Mouse (Mus musculus) limb, embryonic 11.5 days (tissue): ENCODE measurements around the gene Cfap161. TPM values are rescaled to one million over a fixed set of nuclear protein-coding genes. Genes with fewer than 3 reads are reported as not detected.
A peak's percentile ranks its signal among the peaks of the same experiment; 100 is the strongest.

Experiments used
- ATAC-seq: fragments of 200-750 bp; cut with Nextera tagmentation; 2 replicates; pipeline ENCODE4 v1.8.0; 2017; ENCODE audit warnings: low read depth; ENCODE audit not compliant: insufficient number of reproducible peaks, low FRiP score, low TSS enrichment
- DNase-seq: peaks from one replicate; pipeline ENCODE4 v3.0.0-alpha.2; 2015; ENCODE audit warnings: low spot score
- H3K27ac ChIP-seq: fragments of 300-500 bp; sonication (generic); replicated peaks from 2 replicates; pipeline ENCODE4 v1.5.1; 2014; ENCODE audit warnings: low read depth, mild to moderate bottlenecking, low read length
- H3K27me3 ChIP-seq: fragments of 300-500 bp; sonication (generic); 2 replicates; pipeline ENCODE4 v1.6.1; 2014; ENCODE audit warnings: mild to moderate bottlenecking, low read length, mixed read lengths; ENCODE audit not compliant: control insufficient read depth, insufficient read depth
- H3K36me3 ChIP-seq: fragments of 300-500 bp; sonication (generic); 2 replicates; pipeline ENCODE4 v1.6.1; 2014; ENCODE audit warnings: mild to moderate bottlenecking, low read length, moderate library complexity, mixed read lengths; ENCODE audit not compliant: control insufficient read depth, insufficient read depth
- H3K4me1 ChIP-seq: fragments of 300-500 bp; sonication (generic); 2 replicates; pipeline ENCODE4 v1.6.1; 2014; ENCODE audit warnings: low read length, mixed read lengths; ENCODE audit not compliant: control insufficient read depth, insufficient read depth
- H3K4me2 ChIP-seq: fragments of 300-500 bp; sonication (generic); 2 replicates; pipeline ENCODE4 v1.6.1; 2014; ENCODE audit warnings: low read depth, mild to moderate bottlenecking, moderate library complexity; ENCODE audit not compliant: severe bottlenecking
- H3K4me3 ChIP-seq: fragments of 300-500 bp; sonication (generic); 2 replicates; pipeline ENCODE4 v1.5.1; 2014; ENCODE audit warnings: low read depth, low read length
- H3K9ac ChIP-seq: fragments of 300-500 bp; sonication (generic); 2 replicates; pipeline ENCODE4 v1.6.1; 2014; ENCODE audit warnings: mild to moderate bottlenecking, low read length
- H3K9me3 ChIP-seq: fragments of 300-500 bp; sonication (generic); 2 replicates; pipeline ENCODE4 v1.6.1; 2016; ENCODE audit warnings: low read length; ENCODE audit not compliant: control insufficient read depth
- WGBS: fragments of 180-500 bp; shearing (Covaris S2); extraction: QIAGEN DNeasy Blood & Tissue Kit; methylation state at CpG from one replicate; pipeline ENCODE4 v1.1.7; 2014; 5-methylcytosine and 5-hydroxymethylcytosine counted together
- polyA plus RNA-seq: library from polyadenylated mRNA; unstranded; fragments of >200 nt; fragmentation: Nextera tagmentation; extraction: Ambion mirVana; gene quantifications from 2 replicates; pipeline ENCODE4 v1.2.1, GENCODE M21; 2014

The Cfap161 gene
- polyA plus RNA-seq, 1 experiment from 2014 or later, result 0.19 TPM

GRCm38 (mm10) chr7:83745065-83745412 lies 49.6 kb downstream of the Cfap161 start:
- Histone ChIP-seq H3K27me3 (no peaks in the 10 kb centered on the region), H3K9ac (no peak overlapping the region), H3K27ac (0 out of 2 replicates have a peak overlapping the region, but pooled peaks have one; percentile 0), H3K4me3 (peak overlapping the region; percentile 5; the same call in 1 of the 2 replicates), H3K9me3 (no peaks in the 10 kb centered on the region), H3K4me1 (peaks cover 33% of the 10 kb centered on the region), H3K4me2 (peak overlapping the region; percentile 29), H3K36me3 (no peaks in the 10 kb centered on the region)
- WGBS, result 60% methylated on average over 9 of the region's 9 CpGs
- ATAC-seq (peak; percentile 48; the same call in 1 of the 2 replicates), DNase-seq (no peak)

GRCm38 (mm10) chr7:83744250-83744649 lies 50.4 kb downstream of the Cfap161 start:
- Histone ChIP-seq H3K9me3 (no peaks in the 10 kb centered on the region), H3K4me3 (0 out of 2 replicates have a peak overlapping the region, but pooled peaks have one; percentile 3), H3K4me2 (peak overlapping the region; percentile 29; the same call in 1 of the 2 replicates), H3K36me3 (no peaks in the 10 kb centered on the region), H3K27ac (no peak overlapping the region), H3K4me1 (peaks cover 30% of the 10 kb centered on the region), H3K9ac (no peak overlapping the region), H3K27me3 (no peaks in the 10 kb centered on the region)
- no peak for DNase-seq
- ATAC-seq, result no peak
- WGBS, result 86% methylated on average over 4 of the region's 4 CpGs

- DNase-seq, result no peak
- Histone ChIP-seq H3K27ac (no peak overlapping the region), H3K4me2 (no peak overlapping the region), H3K9ac (no peak overlapping the region), H3K36me3 (no peaks in the 10 kb centered on the region), H3K4me3 (no peak overlapping the region), H3K27me3 (no peaks in the 10 kb centered on the region), H3K9me3 (no peaks in the 10 kb centered on the region), H3K4me1 (peaks cover 36% of the 10 kb centered on the region)
- WGBS, result 66% methylated on average over 3 of the region's 3 CpGs
- ATAC-seq, result no peak
Observed at GRCm38 (mm10) chr7:83742690-83743089, 52.0 kb downstream of the Cfap161 start.

- no peak overlapping the region for H3K9ac ChIP-seq
- no peaks in the 10 kb centered on the region for H3K9me3 ChIP-seq
- H3K4me1 ChIP-seq, result peaks cover 39% of the 10 kb centered on the region
- no peaks in the 10 kb centered on the region for H3K36me3 ChIP-seq
- 89% methylated on average over 2 of the region's 2 CpGs for WGBS
- ATAC-seq (no peak), DNase-seq (no peak)
- no peaks in the 10 kb centered on the region for H3K27me3 ChIP-seq
- H3K4me2 ChIP-seq, result no peak overlapping the region
- H3K4me3 ChIP-seq, result no peak overlapping the region
- H3K27ac ChIP-seq, result no peak overlapping the region
Observed at GRCm38 (mm10) chr7:83742026-83742425, 52.7 kb downstream of the Cfap161 start.

GRCm38 (mm10) chr7:83739680-83740310 lies 54.9 kb downstream of the Cfap161 start:
- Histone ChIP-seq H3K4me2 (no peak overlapping the region), H3K4me1 (peaks cover 25% of the 10 kb centered on the region), H3K9ac (no peak overlapping the region), H3K9me3 (no peaks in the 10 kb centered on the region), H3K27ac (0 out of 2 replicates have a peak overlapping the region, but pooled peaks have one; percentile 24), H3K36me3 (no peaks in the 10 kb centered on the region), H3K4me3 (no peak overlapping the region), H3K27me3 (no peaks in the 10 kb centered on the region)
- DNase-seq (peak; percentile 58), ATAC-seq (peak; percentile 36; the same call in 1 of the 2 replicates)
- WGBS, result 32% methylated on average over 7 of the region's 7 CpGs

GRCm38 (mm10) chr7:83738623-83739462 lies 55.8 kb downstream of the Cfap161 start:
- no peaks in the 10 kb centered on the region for H3K36me3 ChIP-seq
- no peak for DNase-seq
- H3K27me3 ChIP-seq, result no peaks in the 10 kb centered on the region
- H3K9me3 ChIP-seq, result no peaks in the 10 kb centered on the region
- H3K4me2 ChIP-seq, result no peak overlapping the region
- no peak overlapping the region for H3K9ac ChIP-seq
- 68% methylated on average over 10 of the region's 10 CpGs for WGBS
- peaks cover 18% of the 10 kb centered on the region for H3K4me1 ChIP-seq
- no peak for ATAC-seq
- H3K27ac ChIP-seq, result no peak overlapping the region
- no peak overlapping the region for H3K4me3 ChIP-seq

GRCm38 (mm10) chr7:83737914-83738490 lies 56.7 kb downstream of the Cfap161 start:
- 26% methylated on average over 6 of the region's 6 CpGs for WGBS
- Histone ChIP-seq H3K9me3 (no peaks in the 10 kb centered on the region), H3K36me3 (no peaks in the 10 kb centered on the region), H3K9ac (no peak overlapping the region), H3K4me3 (no peak overlapping the region), H3K4me1 (peaks cover 18% of the 10 kb centered on the region), H3K4me2 (no peak overlapping the region), H3K27ac (no peak overlapping the region), H3K27me3 (no peaks in the 10 kb centered on the region)
- DNase-seq, result no peak
- ATAC-seq, result no peak; the same call in 1 of the 2 replicates

GRCm38 (mm10) chr7:83736341-83737115 lies 58.2 kb downstream of the Cfap161 start:
- 86% methylated on average over 6 of the region's 6 CpGs for WGBS

More at GRCm38 (mm10) chr7:83736341-83737115, 58.2 kb downstream of the Cfap161 start:
- DNase-seq (no peak), ATAC-seq (no peak)
- no peaks in the 10 kb centered on the region for H3K36me3 ChIP-seq
- no peak overlapping the region for H3K27ac ChIP-seq
- H3K4me3 ChIP-seq, result no peak overlapping the region
- no peak overlapping the region for H3K9ac ChIP-seq
- no peak overlapping the region for H3K4me2 ChIP-seq
- no peaks in the 10 kb centered on the region for H3K27me3 ChIP-seq
- no peaks in the 10 kb centered on the region for H3K9me3 ChIP-seq
- peaks cover 18% of the 10 kb centered on the region for H3K4me1 ChIP-seq
